Mouse (Mus musculus): ENCODE results near the gene 4933430I17Rik. TPM values are rescaled to one million over a fixed set of nuclear protein-coding genes. Genes with fewer than 3 reads are reported as not detected.
"Not testable (repeated sequence)": the region's sequence is repeated elsewhere in the genome, so short reads cannot be mapped to it uniquely, and the experiment has no call there.

The 4933430I17Rik gene
- 0.19 and 0.35 TPM in 2 replicates for polyA plus RNA-seq (2015; fragmentation: Nextera tagmentation; extraction: Ambion mirVana)

DNA sequence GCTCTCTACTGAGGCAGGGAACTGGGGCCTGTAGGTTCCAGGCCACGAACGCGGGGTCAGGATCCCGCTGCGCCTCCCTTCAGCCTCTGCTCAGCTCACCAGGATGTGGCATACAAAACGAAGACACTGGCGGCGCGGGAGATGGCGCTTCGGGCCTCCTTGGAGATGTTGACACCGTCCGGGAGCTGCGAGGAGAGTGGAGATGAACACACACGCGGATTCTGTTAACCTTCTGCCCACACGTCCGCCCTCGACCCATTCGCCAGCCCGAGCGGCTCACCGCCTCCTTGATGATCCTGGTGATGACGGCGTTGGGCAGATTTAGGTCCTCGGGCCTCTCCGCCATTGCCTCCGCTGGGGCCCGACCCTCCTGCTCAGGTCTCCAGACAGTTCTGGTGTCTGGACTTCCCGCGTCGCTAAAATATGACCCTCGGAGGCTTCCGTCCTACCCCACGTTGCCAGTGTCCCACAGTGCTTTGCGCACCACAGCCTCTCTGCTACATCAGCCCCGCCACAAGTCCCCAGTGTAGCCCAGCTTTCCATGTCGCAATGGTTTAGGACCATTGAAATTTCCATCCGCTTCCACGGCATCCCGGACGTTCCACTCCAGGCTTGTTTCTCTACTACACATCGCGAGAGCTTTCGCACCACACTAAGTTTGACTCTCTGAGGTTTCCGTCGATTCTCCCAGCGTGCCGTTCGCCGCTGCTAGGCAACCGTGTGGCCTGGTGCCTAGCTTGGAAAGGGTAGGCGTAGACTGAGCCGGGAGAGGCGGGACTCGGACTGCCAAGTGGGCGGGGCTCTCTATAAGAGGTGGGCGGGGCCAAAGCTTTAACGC, at the start of gene 4933430I17Rik, which contains the start of gene Pole3:
4933430I17Rik (plus strand) TSS at position 719 of the 838 bp plus-strand sequence.
Pole3 (minus strand) TSS at position 418 of the 838 bp plus-strand sequence.
- H3K4me2 ChIP-seq = peak within 1 kb of the TSS; percentile 81
- peak within 1 kb of the TSS; percentile 97 for H3K27ac ChIP-seq
- ATAC-seq (ENCODE audit: insufficient read depth, low FRiP score, low read depth) = peak; percentile 97
- H3K27me3 ChIP-seq (replicated peaks) = no peaks in the 10 kb centered on the region
- H3K4me1 ChIP-seq = peaks cover 10% of the 10 kb centered on the region
- peak within 1 kb of the TSS; percentile 77 for H3K4me3 ChIP-seq (replicated peaks)
- under 1% methylated on average over 59 of the region's 59 CpGs for WGBS
- H3K36me3 ChIP-seq = no peaks in the 10 kb centered on the region
- peak within 1 kb of the TSS; percentile 73 for H3K9ac ChIP-seq
- no peaks in the 10 kb centered on the region for H3K9me3 ChIP-seq

DNA sequence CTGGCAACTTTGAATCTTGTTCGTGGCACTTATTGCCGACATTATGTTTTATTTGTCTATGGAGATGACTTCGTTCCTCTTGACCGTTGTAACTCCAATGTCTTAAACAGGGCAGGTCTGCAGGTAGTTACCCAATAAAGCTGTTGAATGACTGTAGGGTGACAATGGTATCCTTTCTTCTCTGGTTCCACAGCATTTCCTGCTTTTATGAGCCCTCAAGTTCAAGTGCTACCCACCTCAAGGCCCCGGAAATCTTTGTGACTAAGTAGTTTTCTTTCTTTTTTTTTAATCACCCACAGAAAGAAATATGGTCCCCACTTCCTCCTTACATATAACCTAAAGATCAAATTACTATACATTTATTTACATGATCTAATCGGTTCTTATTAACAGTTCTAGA, 49.4 kb upstream of the 4933430I17Rik start:
- H3K4me1 ChIP-seq = no peaks in the 10 kb centered on the region
- H3K36me3 ChIP-seq = no peaks in the 10 kb centered on the region
- H3K27me3 ChIP-seq (replicated peaks) = no peaks in the 10 kb centered on the region
- no peak overlapping the region for H3K4me2 ChIP-seq
- no peak overlapping the region for H3K27ac ChIP-seq
- no peak overlapping the region for H3K9ac ChIP-seq
- WGBS = 79% methylated on average over 6 of the region's 6 CpGs
- H3K9me3 ChIP-seq = no peaks in the 10 kb centered on the region
- H3K4me3 ChIP-seq (replicated peaks) = no peak overlapping the region
- no peak for ATAC-seq (ENCODE audit: insufficient read depth, low FRiP score, low read depth)

DNA sequence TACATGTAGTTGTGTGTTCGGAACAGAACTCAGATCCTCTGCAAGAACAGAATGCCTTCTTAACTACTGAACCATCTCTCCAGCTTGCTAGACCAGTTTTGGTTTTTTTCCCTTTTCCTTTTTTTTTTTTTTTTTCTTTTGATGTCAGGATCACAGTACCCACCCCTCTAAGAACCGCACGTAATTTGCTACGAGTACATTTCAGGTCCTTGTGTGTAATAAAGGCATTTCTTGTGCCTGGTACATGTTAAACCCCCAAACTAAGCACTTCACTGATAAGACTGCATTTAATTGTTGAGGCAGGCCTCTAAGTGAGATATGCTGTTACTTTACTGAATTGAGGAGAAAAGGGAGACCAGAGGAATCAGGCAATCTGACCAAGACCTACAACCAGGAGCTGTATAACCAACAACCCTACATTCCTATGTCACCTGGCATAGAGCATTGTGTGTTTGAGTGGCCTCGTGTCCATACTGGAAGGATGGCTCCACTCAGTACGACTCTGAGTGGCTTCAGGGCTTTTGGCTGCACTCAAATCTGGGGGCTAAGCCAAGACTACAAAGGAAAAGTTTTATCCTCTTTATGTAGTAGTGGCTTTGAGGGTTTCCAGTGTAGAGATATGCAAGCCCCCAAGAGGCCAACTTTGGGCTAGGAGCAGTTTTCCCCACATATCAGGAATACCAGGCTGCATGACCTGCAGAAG, 47.5 kb upstream of the 4933430I17Rik start:
- no peak for ATAC-seq (ENCODE audit: insufficient read depth, low FRiP score, low read depth)
- no peaks in the 10 kb centered on the region for H3K4me1 ChIP-seq
- peak overlapping the region; percentile 52; the same call in 1 of the 2 replicates for H3K27ac ChIP-seq
- H3K9me3 ChIP-seq = no peaks in the 10 kb centered on the region
- H3K27me3 ChIP-seq (replicated peaks) = no peaks in the 10 kb centered on the region
- H3K4me2 ChIP-seq = no peak overlapping the region
- WGBS = 75% methylated on average over 6 of the region's 6 CpGs
- H3K36me3 ChIP-seq = no peaks in the 10 kb centered on the region
- no peak overlapping the region for H3K9ac ChIP-seq
- H3K4me3 ChIP-seq (replicated peaks) = no peak overlapping the region

DNA sequence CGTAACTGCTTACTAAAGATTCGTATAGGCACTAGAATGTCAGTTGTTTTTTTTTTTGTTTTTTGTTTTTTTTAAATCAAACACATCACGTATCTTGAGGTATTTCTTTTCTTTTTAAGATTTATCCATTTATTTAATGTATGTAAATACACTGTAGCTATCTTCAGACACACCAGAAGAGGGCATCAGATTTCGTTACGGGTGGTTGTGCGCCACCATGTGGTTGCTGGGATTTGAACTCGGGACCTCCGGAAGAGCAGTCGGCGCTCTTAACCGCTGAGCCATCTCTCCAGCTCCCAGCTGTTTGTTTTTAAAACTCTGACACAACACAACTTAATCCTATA, 45.6 kb upstream of the 4933430I17Rik start:
- H3K4me2 ChIP-seq = peak overlapping the region; percentile 82
- ATAC-seq (ENCODE audit: insufficient read depth, low FRiP score, low read depth); H3K27ac ChIP-seq; H3K4me1 ChIP-seq; H3K9me3 ChIP-seq; H3K9ac ChIP-seq; H3K36me3 ChIP-seq; H3K27me3 ChIP-seq (replicated peaks): not testable (repeated sequence)
- WGBS = 11% methylated on average over 11 of the region's 11 CpGs
- H3K4me3 ChIP-seq (replicated peaks) = peak overlapping the region; percentile 54

DNA sequence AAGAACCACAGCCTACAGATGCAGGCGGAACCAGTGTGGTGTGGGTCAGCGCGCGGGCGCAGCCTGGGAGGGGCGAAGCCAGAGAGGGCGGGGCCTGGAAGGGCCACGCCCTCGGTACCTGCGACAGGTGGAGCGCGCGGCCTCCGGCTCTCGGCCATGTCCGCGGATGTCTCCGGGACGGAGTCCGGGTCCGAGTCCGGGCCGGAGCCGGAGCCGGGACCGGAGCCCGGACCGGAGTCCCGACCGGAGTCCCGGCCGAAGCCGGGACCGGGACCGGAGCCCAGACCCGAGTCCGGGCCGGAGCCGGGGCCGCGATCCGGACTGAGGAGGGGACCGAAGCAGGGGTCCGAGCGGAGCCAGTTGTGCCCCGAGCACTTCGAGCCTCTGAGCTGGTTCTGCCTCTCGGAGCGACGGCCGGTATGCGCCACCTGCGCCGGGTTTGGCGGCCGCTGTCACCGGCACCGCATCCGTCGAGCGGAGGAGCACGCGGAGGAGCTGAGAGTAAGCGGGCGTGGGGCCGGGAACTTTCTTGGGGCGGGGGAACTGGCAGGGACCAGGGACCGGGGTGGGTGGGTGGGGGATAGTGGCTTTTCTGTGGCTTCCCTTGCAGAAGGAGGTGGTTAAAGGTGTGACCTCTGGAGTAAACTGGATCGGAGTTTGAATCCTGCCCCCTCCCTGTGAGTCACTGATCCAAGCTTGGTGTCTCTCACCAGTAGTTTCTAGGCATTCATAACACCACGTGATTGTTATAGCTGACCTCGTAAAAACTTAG, 45.0 kb upstream of the 4933430I17Rik start, which contains the start of gene Bspry:
Bspry (plus strand) TSS at position 117 of the 772 bp plus-strand sequence.
- Histone ChIP-seq H3K27ac (peak within 1 kb of the TSS; percentile 67), H3K36me3 (no peaks in the 10 kb centered on the region), H3K4me2 (peak within 1 kb of the TSS; percentile 82), H3K4me3 (replicated peaks) (peak within 1 kb of the TSS; percentile 54), H3K9me3 (no peaks in the 10 kb centered on the region), H3K4me1 (no peaks in the 10 kb centered on the region), H3K27me3 (replicated peaks) (no peaks in the 10 kb centered on the region), H3K9ac (no peak within 1 kb of the TSS)
- WGBS = 3% methylated on average over 71 of the region's 71 CpGs
- peak; percentile 91 for ATAC-seq (ENCODE audit: insufficient read depth, low FRiP score, low read depth)

DNA sequence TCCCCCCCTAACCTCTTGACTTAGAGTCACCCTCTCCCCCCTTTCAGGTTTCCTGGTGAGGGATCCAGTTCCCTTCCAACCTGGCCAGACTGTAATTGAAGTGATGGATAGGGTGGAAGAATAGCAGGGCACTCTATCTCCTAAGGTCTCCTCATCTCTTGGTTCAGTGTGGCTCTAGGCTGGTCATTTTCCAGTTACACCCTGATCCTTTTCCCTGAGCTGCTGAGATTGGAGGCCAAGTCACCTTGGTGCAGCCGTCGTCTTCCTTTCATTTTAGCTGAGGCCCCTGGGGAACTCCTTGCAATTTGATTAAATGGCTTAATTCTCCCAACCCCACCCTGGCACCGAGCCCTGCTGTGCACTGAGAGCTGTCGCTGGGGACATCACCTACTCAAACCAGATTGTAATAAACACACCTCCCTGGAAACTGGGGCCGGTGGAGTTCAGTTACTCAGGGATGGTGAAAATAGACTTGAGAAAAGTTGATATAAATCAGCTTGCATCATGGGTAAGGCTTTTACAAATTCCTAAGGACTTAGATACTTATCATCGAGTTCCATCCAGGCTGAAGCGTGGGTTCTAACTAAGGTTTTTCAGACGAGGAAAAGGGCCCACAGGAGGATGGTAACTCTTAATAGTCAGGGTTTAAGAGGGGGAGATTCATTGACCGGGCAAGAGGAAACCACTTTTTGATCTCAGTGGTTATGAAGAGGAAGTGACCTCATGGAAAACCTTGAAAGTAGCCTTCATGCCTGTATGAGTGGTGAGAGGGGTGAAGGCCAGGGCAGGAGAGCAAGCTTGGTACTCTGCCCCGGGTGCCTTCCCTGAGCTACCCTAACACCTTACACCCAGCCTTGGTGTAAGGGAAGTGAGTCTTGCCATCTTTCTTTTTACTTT, 44.2 kb upstream of the 4933430I17Rik start:
- Histone ChIP-seq H3K9me3 (no peaks in the 10 kb centered on the region), H3K27me3 (replicated peaks) (no peaks in the 10 kb centered on the region), H3K27ac (peak overlapping the region; percentile 44; the same call in 1 of the 2 replicates), H3K4me1 (no peaks in the 10 kb centered on the region), H3K4me3 (replicated peaks) (peak overlapping the region; percentile 54), H3K36me3 (no peaks in the 10 kb centered on the region), H3K9ac (no peak overlapping the region), H3K4me2 (peak overlapping the region; percentile 82)
- WGBS = 37% methylated on average over 10 of the region's 10 CpGs
- ATAC-seq (ENCODE audit: insufficient read depth, low FRiP score, low read depth) = 0 out of 2 replicates have a peak, but pooled peaks have one; percentile 9

DNA sequence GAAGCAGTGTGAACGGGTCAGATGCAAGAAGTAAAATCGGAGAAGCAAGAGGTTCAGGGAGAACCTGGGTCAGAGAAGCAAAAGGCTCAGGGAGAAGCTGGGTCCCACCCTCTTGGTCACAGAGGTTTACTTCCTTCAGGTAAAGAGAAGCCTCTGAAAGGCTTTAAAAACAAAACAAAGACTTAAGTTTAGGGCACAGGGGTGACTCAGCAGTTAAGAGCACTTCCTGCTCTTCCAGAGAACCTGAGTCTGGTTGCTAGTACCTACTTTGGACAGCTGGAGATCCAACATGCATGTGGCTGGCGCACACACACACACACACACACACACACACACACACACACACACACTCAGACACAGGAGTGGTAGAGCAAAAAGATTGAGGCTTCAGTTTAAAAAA, 40.2 kb upstream of the 4933430I17Rik start:
- H3K4me2 ChIP-seq = no peak overlapping the region
- no peaks in the 10 kb centered on the region for H3K36me3 ChIP-seq
- H3K4me1 ChIP-seq = no peaks in the 10 kb centered on the region; the same call in 1 of the 2 replicates
- ATAC-seq (ENCODE audit: insufficient read depth, low FRiP score, low read depth) = no peak
- H3K27ac ChIP-seq = peak overlapping the region; percentile 51; the same call in 1 of the 2 replicates
- 75% methylated on average over 3 of the region's 3 CpGs for WGBS
- H3K27me3 ChIP-seq (replicated peaks) = no peaks in the 10 kb centered on the region
- H3K9me3 ChIP-seq = no peaks in the 10 kb centered on the region
- no peak overlapping the region for H3K9ac ChIP-seq
- H3K4me3 ChIP-seq (replicated peaks) = no peak overlapping the region

DNA sequence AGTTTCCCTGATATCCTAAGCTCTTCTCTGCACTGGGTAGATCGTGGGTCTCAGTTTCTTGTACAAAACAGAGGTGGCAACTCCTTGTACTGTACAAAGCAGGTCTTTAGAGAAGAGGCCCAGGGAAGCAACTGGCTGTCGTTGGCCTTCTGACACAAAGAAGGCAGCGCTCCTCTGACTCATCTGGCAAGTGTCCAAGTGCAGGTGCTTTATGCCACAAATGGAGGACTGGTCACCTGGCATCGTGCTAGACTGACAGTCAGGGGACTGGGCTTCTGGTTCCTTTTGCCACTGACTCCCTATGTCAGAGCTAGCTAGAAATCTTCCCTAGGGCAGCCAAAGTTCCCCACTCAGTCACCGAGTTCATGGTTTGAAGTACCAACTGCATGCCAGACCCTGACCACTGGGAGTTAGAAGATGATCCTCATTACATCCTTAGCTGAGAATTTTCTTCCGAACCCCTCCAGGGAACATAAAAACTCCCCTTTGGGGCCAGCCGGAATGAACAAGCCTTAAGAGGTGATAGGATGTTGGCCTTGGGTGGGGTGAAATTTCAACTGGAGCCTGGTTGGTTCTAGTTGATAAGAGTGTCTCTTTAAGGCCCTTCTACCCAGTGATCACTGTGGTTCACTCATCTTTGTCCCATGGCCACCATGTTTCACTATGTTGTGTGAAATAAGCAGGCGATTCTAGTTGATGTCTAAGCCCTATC, 39.6 kb upstream of the 4933430I17Rik start:
- H3K27me3 ChIP-seq (replicated peaks) = no peaks in the 10 kb centered on the region
- H3K4me1 ChIP-seq = no peaks in the 10 kb centered on the region; the same call in 1 of the 2 replicates
- ATAC-seq (ENCODE audit: insufficient read depth, low FRiP score, low read depth) = no peak
- peak overlapping the region; percentile 51; the same call in 1 of the 2 replicates for H3K27ac ChIP-seq
- no peak overlapping the region for H3K4me3 ChIP-seq (replicated peaks)
- no peak overlapping the region for H3K9ac ChIP-seq
- H3K4me2 ChIP-seq = no peak overlapping the region
- no peaks in the 10 kb centered on the region for H3K9me3 ChIP-seq
- H3K36me3 ChIP-seq = no peaks in the 10 kb centered on the region
- WGBS = 82% methylated on average over 8 of the region's 8 CpGs

DNA sequence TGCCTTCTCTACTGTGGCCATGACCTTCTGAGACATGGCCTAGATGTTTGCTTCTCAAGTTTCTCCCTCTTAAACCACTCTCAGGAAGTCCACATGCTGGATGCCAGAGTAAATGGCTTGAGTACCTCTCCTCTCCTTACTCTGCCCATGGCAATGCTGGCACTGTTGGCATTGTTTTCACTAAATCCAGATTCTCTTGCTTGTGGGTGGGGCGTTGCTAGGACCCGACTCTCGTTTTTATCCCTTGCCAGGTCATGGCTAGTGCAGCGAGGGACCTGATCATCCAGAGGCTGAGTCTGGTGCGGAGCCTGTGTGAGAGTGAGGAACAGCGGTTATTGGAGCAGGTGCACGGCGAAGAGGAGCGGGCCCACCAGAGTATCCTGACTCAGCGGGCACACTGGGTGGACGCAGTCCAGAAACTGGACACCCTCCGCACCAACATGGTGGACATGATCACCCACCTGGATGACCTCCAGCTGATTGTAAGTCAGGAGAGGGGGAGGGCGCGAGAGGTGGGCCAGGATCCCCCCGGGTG, 38.9 kb upstream of the 4933430I17Rik start:
- no peaks in the 10 kb centered on the region for H3K36me3 ChIP-seq
- H3K4me3 ChIP-seq (replicated peaks) = no peak overlapping the region
- no peaks in the 10 kb centered on the region for H3K9me3 ChIP-seq
- no peaks in the 10 kb centered on the region for H3K27me3 ChIP-seq (replicated peaks)
- no peaks in the 10 kb centered on the region; the same call in 1 of the 2 replicates for H3K4me1 ChIP-seq
- ATAC-seq (ENCODE audit: insufficient read depth, low FRiP score, low read depth) = no peak
- WGBS = 90% methylated on average over 15 of the region's 15 CpGs
- H3K27ac ChIP-seq = no peak overlapping the region
- H3K4me2 ChIP-seq = no peak overlapping the region
- H3K9ac ChIP-seq = no peak overlapping the region

DNA sequence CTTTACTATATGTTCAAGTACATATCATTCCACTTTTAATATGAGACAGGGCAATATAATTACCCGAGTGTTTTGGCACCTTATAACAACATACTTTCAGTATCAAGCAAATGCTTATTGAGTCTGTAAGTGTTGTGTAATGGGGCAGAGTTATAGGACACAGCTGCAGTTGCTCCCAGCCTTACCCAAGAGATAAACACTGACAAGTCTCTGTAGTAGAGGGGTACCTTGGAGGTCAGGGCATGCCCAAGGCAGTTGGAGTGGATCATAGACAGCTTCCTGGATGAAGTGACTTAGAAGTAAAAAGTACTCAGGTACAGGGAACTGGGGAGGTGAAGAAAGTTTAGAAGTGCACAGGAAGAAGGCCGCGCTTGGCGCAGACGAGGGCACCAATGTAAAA, 38.0 kb upstream of the 4933430I17Rik start:
- ATAC-seq (ENCODE audit: insufficient read depth, low FRiP score, low read depth) = no peak
- H3K9me3 ChIP-seq = no peaks in the 10 kb centered on the region
- H3K9ac ChIP-seq = no peak overlapping the region
- H3K4me1 ChIP-seq = no peaks in the 10 kb centered on the region; the same call in 1 of the 2 replicates
- no peaks in the 10 kb centered on the region for H3K27me3 ChIP-seq (replicated peaks)
- WGBS = 83% methylated on average over 5 of the region's 5 CpGs
- no peaks in the 10 kb centered on the region for H3K36me3 ChIP-seq
- H3K4me3 ChIP-seq (replicated peaks) = no peak overlapping the region
- H3K27ac ChIP-seq = no peak overlapping the region
- H3K4me2 ChIP-seq = no peak overlapping the region
